Mouse (Mus musculus) erythroblast, adult 5-6 weeks (primary cell): Measurements from ENCODE around the gene Amotl1. TPM values are rescaled to one million over a fixed set of nuclear protein-coding genes. Genes with fewer than 3 reads are reported as not detected.
"Not testable (repeated sequence)": the region's sequence is repeated elsewhere in the genome, so short reads cannot be mapped to it uniquely, and the experiment has no call there.

ENCODE experiments used
- ATAC-seq: replicated peaks from 2 replicates; pipeline ENCODE4 v1.8.0; 2016; ENCODE audit warnings: moderate number of reproducible peaks, mild to moderate bottlenecking, moderate TSS enrichment, inconsistent platforms; ENCODE audit not compliant: poor library complexity, low FRiP score, severe bottlenecking
- total RNA-seq, 2 experiments: library from RNA; stranded (forward) in 1 of 2; stranded (reverse) in 1 of 2; fragments of 150-400 nt in 1 of 2; fragments of 200-764, 138-1000 nt in 1 of 2; gene quantifications; 2 replicates each; pipeline versions ENCODE4 v1.2.3 to v1.2.4; 2015 to 2017; ENCODE audit warnings: low replicate concordance in 2 of 2

Amotl1 gene
- 0.21 TPM in 1 of 2 replicates, not detected in the other for total RNA-seq (2015; ENCODE audit: low replicate concordance)
- total RNA-seq (2017; ENCODE audit: low replicate concordance): not detected in 2 replicates

DNA sequence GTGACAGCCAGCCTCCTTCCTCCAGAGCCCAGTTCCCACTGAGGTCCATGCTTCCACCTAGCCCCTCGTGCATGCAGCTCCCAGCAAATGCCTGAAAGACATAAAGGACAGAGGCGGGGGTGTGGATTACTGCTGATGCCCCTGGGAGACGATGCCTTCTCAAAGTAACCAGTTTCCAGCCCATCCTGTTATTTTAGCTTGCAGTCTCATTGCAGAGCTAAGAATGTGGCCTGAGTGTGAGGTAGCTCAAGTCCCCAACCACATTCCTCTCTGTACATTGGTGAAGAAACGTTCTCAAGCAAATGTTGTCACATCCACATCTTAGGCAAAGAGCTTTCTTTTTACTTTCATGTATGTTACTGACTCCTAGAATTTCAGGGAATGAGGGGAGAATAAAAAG lies at the start of gene Amotl1:
Amotl1 (minus strand) TSS at position 101 of the 400 bp plus-strand sequence.
- no peak for ATAC-seq

DNA sequence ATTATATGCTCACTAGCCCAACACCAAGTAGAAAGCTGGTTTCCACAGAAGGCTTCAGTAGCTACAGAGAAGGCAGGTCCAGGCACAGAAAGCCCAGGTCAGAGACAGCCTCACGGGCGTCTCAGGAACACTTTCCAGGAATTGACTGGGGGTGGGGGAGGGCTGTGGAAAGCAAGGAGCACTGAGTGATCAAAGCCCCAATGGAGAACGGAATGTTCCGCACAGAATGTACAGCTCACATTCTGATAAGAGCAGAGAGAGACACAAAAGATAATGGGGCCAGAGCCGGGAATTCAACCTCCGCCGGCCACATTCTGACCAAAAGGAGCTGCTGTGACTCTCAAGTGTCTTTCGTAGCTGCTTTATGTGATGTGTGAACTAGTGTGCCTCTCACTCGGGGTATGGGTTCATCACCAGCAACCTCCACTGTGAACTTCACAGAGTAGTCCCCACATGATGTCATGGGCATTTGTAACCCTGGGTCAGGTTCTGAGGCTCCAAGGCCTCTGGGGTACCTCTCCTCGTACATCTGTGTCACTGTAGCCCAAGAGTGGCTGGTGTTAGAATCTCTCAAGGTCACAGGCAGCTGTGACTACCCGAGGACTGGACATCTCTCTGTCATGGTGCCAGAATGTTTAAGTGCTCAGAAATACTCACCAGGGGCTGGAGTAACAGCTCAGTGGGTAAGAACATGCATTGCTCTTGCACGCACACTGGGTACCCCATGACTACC lies 44.7 kb upstream of the Amotl1 start:
- ATAC-seq: no peak

DNA sequence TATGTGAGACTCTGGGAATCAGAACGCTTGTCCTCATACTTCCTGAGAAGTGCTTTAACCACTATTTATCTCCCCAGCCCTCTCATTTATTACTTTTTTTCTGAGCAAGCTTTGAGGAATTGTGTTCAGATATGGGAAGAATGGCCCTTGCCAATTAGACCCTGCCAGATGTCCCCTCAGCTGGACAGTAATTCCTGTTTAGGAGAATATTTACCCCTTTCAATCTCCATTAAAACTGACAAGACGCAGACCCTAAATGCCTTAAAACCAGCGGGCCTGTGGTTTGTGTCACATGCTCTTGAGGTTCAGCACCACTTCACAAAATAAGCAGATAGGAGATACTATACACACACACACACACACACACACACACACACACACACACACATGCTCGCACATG lies 39.5 kb upstream of the Amotl1 start:
- no peak for ATAC-seq

DNA sequence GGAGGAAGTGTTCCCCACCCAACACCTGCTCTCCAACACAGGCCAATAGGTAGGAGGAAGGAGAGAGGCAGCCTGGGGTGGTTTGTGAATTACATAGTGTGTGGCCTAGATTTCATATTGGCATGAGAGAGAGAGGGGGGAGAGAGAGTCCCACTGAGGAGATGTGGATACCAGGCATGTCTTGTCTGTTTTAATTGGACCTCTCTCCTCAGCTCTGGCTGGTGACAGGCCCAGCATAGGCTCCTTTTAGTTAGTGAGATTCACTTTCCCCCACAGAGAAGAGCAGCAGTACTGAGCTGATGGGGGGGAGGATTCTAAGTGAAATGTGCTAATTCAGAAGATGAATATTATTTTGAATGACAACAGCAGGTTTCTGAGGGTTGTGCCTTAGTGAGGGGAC lies 37.9 kb upstream of the Amotl1 start:
- no peak; the same call in 1 of the 2 replicates for ATAC-seq

DNA sequence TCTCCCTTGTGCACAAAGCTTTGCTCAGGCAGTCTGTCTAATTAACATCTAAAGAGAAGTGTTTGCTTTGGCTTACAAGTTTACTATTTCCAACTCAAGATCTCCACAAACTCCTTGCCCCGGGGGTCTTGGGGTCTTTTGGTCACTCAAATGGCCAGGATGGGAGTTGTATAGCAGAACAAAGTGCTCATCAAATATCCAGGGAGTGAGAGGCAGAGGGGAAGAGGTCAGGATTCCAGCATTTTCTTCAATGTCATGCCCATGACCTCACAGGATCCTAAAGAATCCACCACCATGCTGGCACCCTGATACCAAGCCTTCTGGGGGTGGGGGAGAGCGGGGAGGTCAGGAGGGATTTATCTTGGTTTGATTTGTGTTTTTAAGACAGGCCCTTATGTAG lies 35.7 kb upstream of the Amotl1 start:
- no peak for ATAC-seq

DNA sequence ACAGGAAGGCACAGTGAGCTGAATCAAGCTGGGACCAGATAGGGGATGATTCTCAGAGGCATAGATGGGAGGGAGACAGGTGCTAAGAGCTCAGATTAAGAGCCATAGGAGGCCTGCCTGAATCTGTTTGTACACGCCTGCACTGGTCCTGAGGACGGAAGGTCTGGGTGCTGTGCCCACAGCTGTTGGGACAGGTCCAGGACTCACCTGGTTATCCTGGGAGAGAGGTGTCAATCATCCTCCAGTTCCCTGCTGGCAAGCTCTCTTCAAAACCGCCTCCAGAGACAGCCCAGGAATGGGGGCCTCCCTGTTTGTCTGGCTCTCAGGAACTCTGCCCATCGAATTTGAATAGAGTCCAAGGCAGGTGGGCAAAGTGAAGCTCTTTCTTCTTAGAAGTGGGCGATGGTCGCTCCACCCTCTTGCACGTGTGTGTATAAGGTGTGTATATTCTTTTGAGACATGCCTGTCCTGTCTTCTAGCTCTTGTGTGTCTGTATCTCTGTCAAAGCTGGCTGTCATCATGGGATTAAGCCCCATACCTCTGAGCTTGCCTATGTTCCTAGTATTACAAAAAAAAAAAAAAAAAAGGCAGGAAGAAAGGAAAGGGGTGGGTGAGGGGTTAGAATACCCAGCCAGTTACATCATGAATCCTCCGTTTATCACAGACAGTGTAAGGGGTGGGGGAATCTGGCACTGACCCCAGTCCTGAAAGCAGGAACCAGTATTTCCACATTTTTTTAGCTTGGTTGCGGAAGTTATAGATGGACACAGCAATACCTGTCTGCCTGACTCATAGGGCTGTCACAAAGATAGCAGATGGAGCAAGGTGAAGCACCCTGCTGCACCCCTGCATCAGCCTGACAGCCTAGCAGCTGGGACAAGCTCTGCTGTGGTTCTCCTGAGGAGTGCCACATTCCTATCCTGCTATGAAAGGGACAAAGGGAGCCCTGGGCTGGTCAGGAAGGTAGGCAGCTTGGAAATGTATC lies 31.1 kb upstream of the Amotl1 start:
- no peak for ATAC-seq

DNA sequence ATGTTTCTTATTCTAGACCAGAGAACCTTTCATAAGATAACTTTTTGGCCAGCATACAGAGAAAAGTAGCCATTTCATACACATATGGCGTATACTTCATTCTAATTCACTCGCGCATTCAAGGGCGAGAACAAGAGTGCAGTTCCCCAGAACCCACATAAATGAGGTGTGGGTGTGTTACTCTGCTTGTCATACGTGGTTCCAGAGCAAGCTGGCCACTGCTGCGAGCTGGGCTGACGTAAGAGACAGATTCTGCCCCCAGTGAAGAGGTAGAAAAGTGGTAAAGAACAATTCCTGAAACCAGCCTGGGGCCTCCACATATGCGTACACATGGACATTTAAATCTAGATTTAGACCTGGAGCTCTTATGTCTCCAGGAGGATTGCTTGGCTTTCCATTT lies 29.6 kb upstream of the Amotl1 start:
- ATAC-seq: no peak

DNA sequence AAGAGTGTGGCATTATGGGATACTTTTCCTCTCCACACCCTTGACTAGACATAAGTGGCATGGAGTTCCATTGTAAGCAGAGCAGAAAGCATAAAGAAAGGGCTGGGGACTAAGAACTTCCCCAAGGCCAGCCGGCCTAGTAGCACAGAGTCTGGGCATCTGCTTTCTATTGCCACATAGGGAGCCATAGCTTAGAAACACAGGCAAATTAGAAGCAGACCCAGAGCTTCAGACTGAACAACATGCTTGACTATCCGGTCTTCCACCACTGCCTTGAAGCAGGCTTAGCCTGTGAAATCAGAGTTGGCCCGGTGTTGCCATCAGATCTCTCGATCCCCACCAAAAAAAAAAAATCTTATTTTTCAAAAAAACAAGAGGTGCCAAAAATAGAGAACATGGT lies 28.3 kb upstream of the Amotl1 start:
- no peak for ATAC-seq

DNA sequence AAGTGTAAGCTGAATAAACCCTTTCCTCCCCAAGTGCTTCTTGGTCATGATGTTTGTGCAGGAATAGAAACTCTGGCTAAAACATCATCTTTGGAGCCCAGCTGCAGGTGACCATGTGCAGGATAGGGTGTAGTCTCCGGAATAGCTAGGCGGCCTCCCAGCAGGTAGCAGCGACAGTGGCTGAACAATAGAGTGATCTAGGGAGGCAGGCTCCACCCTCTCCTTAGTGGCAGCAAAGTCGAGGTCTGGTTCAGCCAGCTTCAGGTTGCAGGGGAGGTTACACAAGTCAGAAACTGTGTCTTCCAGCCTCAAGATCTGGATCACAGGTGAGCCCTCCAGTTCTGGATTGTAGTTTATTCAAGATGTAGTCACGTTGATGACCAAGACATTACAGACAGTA lies 27.1 kb upstream of the Amotl1 start:
- not testable (repeated sequence) for ATAC-seq

DNA sequence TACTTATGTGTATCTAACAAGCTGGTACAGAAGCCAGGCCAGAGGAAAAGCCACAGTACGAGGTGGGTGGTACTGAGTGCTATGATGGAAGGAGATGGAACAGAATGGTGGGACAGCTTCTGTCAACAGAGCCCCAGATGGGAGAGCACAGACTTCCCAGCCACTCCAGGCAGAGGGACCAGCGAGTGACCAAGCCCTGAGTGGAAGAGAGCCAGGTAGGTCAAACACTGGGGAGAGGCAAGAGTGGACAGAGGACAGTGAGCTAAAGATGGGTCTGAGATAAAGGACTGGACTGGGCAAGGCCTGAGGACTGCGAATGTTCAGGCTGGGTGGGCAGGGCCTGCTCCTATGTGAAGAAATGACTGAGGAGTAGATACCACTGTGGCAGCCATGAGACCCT lies 23.5 kb upstream of the Amotl1 start:
- no peak for ATAC-seq

DNA sequence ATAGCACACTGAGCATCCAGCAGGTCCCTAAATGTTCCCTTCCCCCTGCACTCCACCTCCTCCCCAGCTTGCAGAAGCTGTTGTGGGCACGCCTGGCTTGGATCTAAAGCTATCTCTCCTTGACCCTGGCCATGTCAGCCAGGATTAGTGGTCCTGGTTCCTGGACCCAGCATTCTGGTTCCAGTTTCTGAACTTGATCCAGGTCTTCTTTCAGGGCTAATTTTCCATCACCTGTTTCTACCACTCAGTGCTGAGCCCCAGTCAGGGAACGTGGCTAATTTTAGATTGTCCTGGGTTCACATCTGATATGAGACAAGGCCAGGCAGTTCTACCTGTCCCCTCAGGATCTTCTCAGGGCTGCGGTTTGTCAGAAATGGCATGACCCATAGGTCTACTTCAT lies 21.2 kb upstream of the Amotl1 start:
- no peak for ATAC-seq

DNA sequence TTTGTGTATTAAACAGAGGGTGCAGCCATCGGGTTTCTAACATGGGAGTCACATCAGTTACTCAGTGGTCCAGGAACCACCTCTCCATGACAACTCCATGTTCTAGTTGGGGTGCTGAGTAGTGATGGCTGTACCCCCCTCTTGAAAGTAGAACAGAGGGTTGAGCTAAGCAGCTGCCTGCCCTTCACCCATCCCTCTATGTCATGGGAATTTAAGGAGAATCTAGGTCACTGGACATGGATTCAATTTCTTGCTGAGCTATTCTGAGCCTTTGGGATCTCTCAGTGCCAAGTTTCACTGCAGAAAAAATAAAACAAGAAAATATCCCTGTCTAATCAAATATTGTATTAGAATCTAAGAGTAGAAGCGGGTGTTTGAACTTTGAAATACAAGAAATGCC lies 18.7 kb upstream of the Amotl1 start:
- no peak for ATAC-seq

DNA sequence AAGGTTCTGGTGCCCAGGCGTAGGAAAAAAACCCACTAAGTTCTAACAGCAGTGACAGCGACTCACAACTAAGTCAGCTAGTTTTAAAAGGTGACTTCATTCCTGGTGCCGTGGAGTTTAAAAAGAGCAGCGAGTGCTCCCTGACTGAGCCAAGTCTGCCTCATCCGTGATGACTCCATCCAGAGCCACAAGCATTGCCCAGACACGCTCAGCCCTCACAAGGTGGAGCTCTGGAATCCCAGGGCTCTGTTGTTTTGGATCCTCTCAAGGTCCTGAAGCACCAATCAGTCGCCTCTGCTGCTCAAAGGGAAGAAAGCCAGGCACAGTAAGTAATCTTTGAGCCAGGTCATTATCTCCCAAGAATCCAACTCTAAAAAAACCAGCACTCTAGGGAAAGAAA lies 18.0 kb upstream of the Amotl1 start:
- ATAC-seq: no peak

DNA sequence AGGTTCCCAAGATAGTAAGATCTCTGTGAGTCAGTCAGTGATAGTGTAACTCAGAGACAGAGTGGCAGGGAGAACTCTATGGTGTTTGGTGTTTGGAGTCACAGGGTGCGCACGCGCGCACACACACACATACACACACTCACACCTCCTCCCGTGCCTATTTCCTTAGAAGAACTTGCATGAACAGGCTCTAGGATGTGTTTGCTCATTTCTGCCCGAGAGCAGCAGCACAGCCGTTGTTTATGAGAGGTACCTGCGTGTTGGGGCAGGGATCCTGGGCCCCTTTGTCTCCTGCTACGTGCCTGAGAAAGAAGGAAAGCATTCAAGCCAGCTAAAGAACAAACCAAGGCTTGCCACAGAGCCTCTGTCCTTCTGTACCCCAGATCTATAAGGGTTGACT lies 17.3 kb upstream of the Amotl1 start:
- ATAC-seq: no peak

DNA sequence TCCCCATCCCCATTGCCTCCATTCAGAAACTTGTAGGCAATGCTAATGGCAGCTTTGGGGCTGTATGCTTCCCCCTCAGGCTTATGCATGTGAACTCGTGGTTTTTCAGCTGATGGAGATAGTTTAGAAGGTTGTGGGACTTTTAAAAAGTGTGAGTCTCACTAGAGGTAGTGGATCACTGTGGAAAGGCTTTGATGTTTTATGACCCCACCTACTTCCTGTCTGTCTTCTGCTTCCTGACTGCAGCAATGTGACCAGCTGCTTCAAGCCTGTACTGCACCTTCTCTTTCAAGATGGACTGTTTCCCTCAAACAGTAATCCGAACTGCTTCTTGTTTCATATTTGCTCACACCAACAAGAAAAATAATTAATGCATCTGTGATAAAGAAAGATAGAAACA lies 13.1 kb upstream of the Amotl1 start:
- no peak for ATAC-seq

DNA sequence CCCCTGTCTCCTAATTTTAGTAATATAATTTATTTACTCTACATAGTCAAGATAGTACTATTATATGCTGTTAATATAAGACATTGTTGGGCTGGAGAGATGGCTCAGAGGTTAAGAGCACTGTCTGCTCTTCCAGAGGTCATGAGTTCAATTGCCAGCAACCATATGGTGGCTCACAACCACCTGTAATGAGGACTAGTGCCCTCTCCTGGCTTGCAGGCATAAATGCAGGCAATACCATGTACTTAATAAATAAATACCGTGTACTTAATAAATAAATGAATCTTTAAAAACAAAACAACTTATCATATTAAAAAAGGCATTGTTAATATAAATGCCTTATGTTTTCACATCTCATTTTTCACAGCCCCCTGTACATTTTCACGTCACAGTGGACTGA lies 9.2 kb upstream of the Amotl1 start:
- ATAC-seq: no peak

DNA sequence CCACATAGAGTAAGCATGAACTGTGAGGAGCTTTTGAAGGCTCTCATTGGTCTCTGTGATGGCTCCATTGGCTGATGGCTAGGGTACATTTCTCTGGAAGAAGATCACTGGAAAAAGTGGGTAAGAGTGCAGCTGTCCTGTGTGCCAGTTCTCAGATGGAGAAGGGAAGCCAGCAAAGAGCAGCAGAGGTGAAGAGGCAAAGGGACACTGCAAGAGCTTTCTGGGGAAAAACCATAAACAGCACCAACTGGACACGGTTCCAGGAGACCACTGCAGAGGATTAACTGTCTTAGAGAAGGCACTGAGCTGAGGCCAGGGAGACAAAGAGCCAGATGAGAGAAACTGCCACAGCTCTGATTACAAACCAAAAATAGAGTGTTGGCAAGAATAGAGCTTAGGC lies 7.9 kb upstream of the Amotl1 start:
- ATAC-seq: no peak

DNA sequence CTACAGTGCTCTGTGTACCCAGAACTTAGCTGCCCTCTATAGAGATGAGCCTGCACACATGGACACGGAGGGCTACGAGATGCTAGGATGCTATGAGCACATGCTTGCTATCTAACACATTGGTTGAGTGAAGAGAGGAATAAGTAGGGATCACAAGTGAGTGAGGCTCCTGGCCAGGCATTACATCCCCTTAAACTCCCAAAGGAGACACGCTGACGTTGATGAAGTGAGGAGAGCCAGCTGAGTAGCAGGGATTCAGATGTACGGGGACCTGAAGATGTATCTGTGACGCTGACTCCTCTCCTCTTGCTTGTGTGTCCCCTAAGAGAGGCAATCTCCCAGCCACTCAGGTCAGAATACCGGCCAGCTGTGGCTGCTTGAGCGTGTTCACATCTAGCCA lies 3.0 kb upstream of the Amotl1 start:
- no peak for ATAC-seq

DNA sequence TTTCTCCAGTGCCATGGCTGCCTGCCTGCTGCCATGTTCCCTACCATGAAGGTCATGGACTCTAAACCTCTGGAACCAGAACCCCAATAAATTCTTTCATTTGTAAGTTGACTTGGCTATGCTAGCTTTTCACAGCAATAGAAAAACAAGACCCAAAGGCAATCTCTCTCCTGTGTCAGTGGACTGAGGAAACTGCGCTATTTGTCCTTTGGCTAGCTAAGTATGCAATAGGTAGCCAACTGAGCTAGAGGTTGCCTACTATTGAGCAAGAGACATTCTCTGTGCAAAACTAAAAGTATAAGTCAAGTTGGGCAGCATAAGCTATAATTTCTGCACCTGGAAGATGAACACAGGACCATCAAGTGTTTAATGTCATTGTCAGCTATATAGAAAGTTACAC lies 1.8 kb upstream of the Amotl1 start:
- no peak for ATAC-seq

DNA sequence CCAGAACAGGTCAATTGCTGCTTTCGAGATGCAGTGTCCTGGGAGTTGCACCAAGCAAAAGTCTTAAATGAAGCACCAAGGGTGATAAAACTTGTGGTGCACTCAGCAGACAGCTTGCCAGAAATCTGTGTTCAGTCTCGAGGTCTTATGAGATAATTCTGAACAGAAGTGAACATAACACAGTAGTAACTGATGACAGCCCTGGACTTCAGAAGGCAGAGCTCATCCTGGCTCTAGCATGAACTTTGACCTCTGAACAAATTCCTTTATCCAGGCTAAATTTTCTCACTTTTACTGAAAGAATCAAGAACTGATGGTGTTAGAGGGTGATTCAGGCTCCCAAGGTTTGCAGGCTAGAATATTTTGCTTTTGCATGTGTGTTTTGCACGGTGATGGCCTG lies 1.2 kb upstream of the Amotl1 start:
- no peak for ATAC-seq

DNA sequence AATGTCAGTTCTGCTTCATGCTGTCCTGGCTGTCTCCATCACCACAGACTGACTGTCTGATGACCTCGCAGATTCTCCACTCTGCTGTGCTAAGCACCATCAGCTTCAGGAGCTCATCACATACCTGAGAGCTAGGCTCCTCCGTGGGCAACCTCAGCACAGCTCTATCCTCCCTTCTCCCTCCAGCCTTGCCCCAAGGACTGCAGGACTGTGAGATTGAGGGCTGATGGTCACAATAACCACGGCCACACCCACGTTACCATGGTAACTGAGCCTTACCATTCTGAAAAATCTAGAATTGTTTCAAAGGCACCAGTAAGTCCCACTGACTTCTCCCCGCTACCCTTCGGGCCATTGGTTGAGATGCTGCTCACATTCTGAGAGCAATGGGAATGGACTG lies 1.5 kb downstream of the Amotl1 start:
- no peak for ATAC-seq
